Mouse (Mus musculus) testis, adult 2 months (tissue): ENCODE results near the gene Lrrc57. TPM values are rescaled to one million over a fixed set of nuclear protein-coding genes. Genes with fewer than 3 reads are reported as not detected.

ENCODE experiments used
- H3K27ac ChIP-seq: fragments of 200-500 bp; 2 replicates; pipeline ENCODE4 v1.5.1; 2012; ENCODE audit warnings: low read depth, low read length; ENCODE audit not compliant: control insufficient read depth, insufficient read depth
- H3K27me3 ChIP-seq: fragments of 200-500 bp; 2 replicates; pipeline ENCODE4 v1.6.1; 2012; ENCODE audit warnings: mild to moderate bottlenecking, low read length, moderate library complexity; ENCODE audit not compliant: control insufficient read depth, insufficient read depth
- H3K36me3 ChIP-seq: fragments of 200-500 bp; 2 replicates; pipeline ENCODE4 v1.6.1; 2012; ENCODE audit warnings: mild to moderate bottlenecking, low read length; ENCODE audit not compliant: control insufficient read depth, insufficient read depth
- H3K4me1 ChIP-seq: fragments of 200-500 bp; 2 replicates; pipeline ENCODE4 v1.6.1; 2012; ENCODE audit warnings: low read length; ENCODE audit not compliant: control insufficient read depth, insufficient read depth
- H3K4me3 ChIP-seq: fragments of 200-500 bp; 2 replicates; pipeline ENCODE4 v1.5.1; 2012; ENCODE audit warnings: low read depth, mild to moderate bottlenecking, low read length, moderate library complexity, mixed read lengths; ENCODE audit not compliant: control insufficient read depth
- CTCF ChIP-seq: fragments of 200-500 bp; IDR thresholded peaks from 2 replicates; pipeline ENCODE4 v1.5.1; 2012; ENCODE audit warnings: low read depth, mild to moderate bottlenecking, inconsistent platforms, low read length, moderate library complexity; ENCODE audit not compliant: control insufficient read depth, insufficient read depth, insufficient replicate concordance
- POLR2A ChIP-seq: fragments of 200-500 bp; IDR thresholded peaks from 2 replicates; pipeline ENCODE4 v1.6.1; 2012; ENCODE audit warnings: low read depth, mild to moderate bottlenecking, inconsistent platforms, low read length, moderate library complexity; ENCODE audit not compliant: control insufficient read depth
- polyA plus RNA-seq: library from polyadenylated mRNA; depleted of rRNA; stranded (reverse); fragments of >200 nt; gene quantifications from 2 replicates; pipeline ENCODE4 v1.2.3, GENCODE M21; 2012; rRNA removed

The Lrrc57 gene
- polyA plus RNA-seq, 1 experiment = 232 TPM

DNA sequence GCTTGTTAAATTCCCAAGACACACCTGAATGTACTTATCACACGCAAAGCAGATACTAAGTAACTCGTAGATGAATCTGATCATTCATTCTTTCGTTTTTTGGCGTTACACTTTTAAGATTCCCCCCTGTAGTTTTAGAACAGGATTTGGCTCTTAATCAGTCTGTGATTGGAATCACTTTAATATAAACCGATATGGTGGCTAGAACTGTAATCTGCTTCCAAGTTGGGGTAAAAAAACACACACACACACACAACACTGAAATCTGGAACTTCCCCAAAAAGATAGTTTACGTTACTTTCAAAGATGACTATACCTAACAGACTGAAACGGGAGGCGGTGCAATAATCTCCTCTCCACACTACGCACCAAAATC, 46.5 kb downstream of the Lrrc57 start:
- Histone ChIP-seq H3K27ac (peak overlapping the region; percentile 93; the same call in 1 of the 2 replicates), H3K4me3 (peak overlapping the region; percentile 96; the same call in 1 of the 2 replicates), H3K36me3 (no peaks in the 10 kb centered on the region), H3K27me3 (no peaks in the 10 kb centered on the region), H3K4me1 (peaks cover 2% of the 10 kb centered on the region)
- TF ChIP-seq POLR2A (no peak), CTCF (no peak)

GRCm38 (mm10) chr2:120561524-120561923, 47.8 kb downstream of the Lrrc57 start:
- TF ChIP-seq POLR2A (no peak), CTCF (no peak)
- Histone ChIP-seq H3K27me3 (no peaks in the 10 kb centered on the region), H3K27ac (no peak overlapping the region), H3K36me3 (no peaks in the 10 kb centered on the region), H3K4me1 (no peaks in the 10 kb centered on the region), H3K4me3 (no peak overlapping the region)

DNA sequence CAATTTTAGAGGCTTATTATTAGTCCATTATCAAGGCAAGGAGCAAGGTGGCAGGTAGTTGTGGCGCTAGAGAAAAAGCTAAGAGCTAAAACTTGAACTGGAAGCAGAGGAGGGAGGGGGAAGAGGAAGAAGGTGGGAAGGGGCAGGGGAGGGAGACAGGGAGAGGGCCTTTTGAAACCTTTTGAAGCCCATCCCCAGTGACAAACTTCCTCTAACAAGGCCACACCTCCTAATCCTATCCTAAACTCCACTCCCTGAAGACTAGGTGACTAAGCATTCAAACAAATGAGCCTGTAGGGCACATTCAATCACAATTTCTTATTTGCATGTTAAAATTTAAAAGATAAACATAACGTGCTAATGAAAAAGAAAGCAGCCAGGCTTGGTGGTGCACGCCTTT, 50.5 kb downstream of the Lrrc57 start:
- H3K4me3 ChIP-seq = no peak overlapping the region
- H3K36me3 ChIP-seq = no peaks in the 10 kb centered on the region
- no peak overlapping the region for H3K27ac ChIP-seq
- no peaks in the 10 kb centered on the region for H3K4me1 ChIP-seq
- H3K27me3 ChIP-seq = no peaks in the 10 kb centered on the region
- TF ChIP-seq CTCF = no peak
- no peak for TF ChIP-seq POLR2A

DNA sequence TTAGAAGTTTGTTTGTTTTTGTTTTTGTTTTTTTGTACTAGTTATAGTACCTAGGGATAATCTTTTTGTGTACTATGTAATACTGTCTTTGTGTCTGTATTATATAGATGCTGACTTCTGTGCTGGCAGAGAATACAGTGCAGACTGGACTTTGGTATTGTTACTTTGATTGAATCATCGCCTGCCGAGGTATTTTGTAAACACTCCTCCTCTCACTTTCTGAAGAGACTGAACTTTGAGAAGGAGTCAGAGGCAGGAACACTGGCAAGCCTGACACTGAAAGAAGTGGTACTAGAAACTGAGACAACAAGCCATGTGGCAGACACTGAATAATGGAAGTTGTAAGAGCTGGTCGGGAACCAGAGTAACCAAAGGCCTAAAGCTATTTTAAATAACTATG, 52.5 kb downstream of the Lrrc57 start:
- no peak overlapping the region for H3K27ac ChIP-seq
- H3K4me3 ChIP-seq = no peak overlapping the region
- no peaks in the 10 kb centered on the region for H3K27me3 ChIP-seq
- H3K4me1 ChIP-seq = no peaks in the 10 kb centered on the region
- H3K36me3 ChIP-seq = no peaks in the 10 kb centered on the region
- TF ChIP-seq CTCF (no peak), POLR2A (no peak)

Other genes with a start within 250 kb of the Lrrc57 start
- 7.2 and 8.4 TPM in 2 replicates for gene Ganc, start 205.6 kb downstream of the Lrrc57 start, polyA plus RNA-seq
- 6.7 and 7.2 TPM in 2 replicates for gene Tmem87a, start 205.4 kb downstream of the Lrrc57 start, polyA plus RNA-seq
- gene Capn3, start 153.5 kb downstream of the Lrrc57 start, polyA plus RNA-seq = 0.75 and 1.2 TPM in 2 replicates
- gene Zfp106, start 45.7 kb downstream of the Lrrc57 start, polyA plus RNA-seq = 19.7 and 19.8 TPM in 2 replicates
- gene Snap23, start 41.8 kb downstream of the Lrrc57 start, polyA plus RNA-seq = 9.9 and 14.7 TPM in 2 replicates
- gene Haus2, start 137 bp downstream of the Lrrc57 start, polyA plus RNA-seq = 3.0 and 5.0 TPM in 2 replicates
- gene Stard9, start 19.6 kb upstream of the Lrrc57 start, polyA plus RNA-seq = 26.9 and 28.7 TPM in 2 replicates
- 44.9 and 51.4 TPM in 2 replicates for gene Cdan1, start 240.6 kb upstream of the Lrrc57 start, polyA plus RNA-seq
- gene Ttbk2, start 241.1 kb upstream of the Lrrc57 start, polyA plus RNA-seq = 81.2 and 82.3 TPM in 2 replicates